Mouse (Mus musculus): ENCODE measurements around the gene Olfr1249. TPM values are rescaled to one million over a fixed set of nuclear protein-coding genes. Genes with fewer than 3 reads are reported as not detected.
"Not testable (repeated sequence)": the region's sequence is repeated elsewhere in the genome, so short reads cannot be mapped to it uniquely, and the experiment has no call there.

The Olfr1249 gene
- total RNA-seq (2021) = not detected
- long read RNA-seq, experiment 1 = 0 reads
- long read RNA-seq, experiment 2 = 0 reads

DNA sequence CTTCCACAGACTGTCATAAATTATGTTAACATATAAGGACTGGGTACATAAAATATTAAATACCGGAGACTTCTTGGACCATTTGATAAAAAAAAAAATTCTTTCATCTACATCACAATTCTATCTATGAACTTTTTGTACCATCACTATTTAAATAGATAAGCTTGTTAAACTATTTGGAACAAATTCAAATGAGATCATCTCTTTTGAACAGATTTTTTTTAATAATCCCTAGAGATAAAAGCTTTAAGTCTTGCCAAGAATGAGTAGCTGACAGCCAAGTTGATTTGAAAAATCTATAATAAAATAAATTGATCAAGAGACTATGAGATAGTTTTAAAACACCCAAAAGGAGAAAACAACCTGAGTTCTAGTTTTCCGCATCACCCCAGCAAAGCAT, at the start of gene Olfr1249:
Olfr1249 (minus strand) TSS at position 101 of the 400 bp plus-strand sequence.
- TF ChIP-seq CTCF (conservative IDR thresholded peaks at IDR 0.05) = no peak
- Histone ChIP-seq H3K4me3 (no peak within 1 kb of the TSS), H3K27ac (no peak within 1 kb of the TSS)
- no peak for DNase-seq (ENCODE audit: low spot score in 2 of 2)

DNA sequence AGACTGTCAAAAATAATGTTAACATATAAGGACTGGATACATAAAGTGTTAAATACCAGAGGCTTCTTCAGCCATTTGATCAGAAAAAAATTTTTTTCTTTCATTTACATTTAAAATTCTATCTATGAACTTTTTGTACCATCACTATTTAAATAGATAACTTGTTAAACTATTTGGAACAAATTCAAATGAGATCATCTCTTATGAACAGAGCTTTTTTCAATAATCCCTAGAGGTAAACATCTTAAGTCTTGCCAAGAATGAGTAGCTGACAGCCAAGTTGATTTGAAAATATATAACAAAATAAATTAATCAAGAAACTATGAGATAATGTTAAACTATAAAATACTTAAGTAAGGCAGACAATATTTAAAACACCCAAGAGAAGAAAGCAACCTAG, 37.1 kb upstream of the Olfr1249 start, which contains the start of gene Olfr1251:
Olfr1251 (minus strand) TSS at position 101 of the 400 bp plus-strand sequence.
- no peak for DNase-seq (ENCODE audit: low spot score in 2 of 2)
- Histone ChIP-seq H3K4me3 (no peak within 1 kb of the TSS), H3K27ac (no peak within 1 kb of the TSS)
- no peak for TF ChIP-seq CTCF (conservative IDR thresholded peaks at IDR 0.05)

DNA sequence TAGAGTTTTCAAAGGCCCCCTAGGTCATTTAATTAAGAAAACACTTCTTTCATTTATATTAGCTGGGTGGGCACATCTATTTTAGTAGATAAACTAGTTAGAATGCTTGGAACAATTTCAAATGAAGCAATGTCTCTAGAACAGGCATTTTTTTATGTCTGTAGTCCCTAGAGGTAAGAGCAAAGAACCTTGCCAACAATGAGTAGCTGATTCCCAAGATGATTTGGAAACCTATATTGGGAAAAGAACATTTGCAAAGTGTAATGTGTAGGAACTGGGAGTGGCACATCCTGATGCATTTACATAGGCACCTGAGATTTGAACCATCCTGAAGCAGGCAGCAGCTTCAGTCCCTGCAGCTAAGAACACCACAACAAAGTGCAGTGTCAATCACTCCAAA, 26.6 kb upstream of the Olfr1249 start, which contains the start of gene Olfr1250:
Olfr1250 (minus strand) TSS at position 101 of the 400 bp plus-strand sequence.
- Histone ChIP-seq H3K4me3 (no peak within 1 kb of the TSS), H3K27ac (no peak within 1 kb of the TSS)
- TF ChIP-seq CTCF (conservative IDR thresholded peaks at IDR 0.05) = no peak
- DNase-seq (ENCODE audit: low spot score in 2 of 2) = no peak

DNA sequence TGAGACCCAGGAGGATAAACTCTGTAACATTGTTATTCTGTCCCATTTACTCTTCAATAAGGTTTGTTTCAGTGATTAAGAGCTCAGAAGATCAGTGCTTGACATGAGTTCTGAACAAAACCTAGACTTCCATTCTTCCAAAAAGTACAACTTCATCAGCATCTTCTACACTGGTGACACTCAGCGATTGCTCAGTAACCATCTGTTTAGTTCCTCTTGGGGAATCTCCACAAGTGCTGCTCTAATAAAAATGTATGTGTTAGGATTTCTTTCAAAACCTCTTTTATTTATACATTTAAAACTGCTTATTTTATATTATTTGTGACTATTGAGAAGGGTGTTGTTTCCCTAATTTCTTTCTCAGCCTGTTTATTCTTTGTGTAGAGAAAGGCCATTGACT, 16.6 kb downstream of the Olfr1249 start, which contains the start of gene Olfr1248:
Olfr1248 (minus strand) TSS at position 101 of the 400 bp plus-strand sequence.
- DNase-seq (ENCODE audit: low spot score in 2 of 2); H3K27ac ChIP-seq; H3K4me3 ChIP-seq: not testable (repeated sequence)

DNA sequence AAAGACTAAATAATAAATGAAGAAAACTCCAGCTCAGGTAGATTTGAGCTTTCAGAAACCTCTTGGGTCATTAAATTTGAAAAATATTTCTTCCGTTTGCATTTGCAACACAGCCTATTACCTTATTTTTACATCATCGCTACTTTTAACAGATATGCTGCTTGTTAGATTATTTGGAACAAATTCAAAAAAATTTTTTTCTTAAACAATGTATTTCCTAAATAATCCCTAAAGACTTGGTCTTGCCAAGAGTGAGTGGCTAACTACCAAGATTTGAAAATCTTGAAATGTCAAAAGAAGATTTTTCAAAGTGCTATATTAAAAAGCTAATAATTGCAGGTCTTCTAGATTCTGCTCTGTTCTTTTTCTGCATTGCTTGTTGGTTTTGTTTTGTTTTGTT, 20.8 kb downstream of the Olfr1249 start, which contains the start of gene Olfr1247:
Olfr1247 (minus strand) TSS at position 101 of the 400 bp plus-strand sequence.
- no peak within 1 kb of the TSS for H3K27ac ChIP-seq
- DNase-seq (ENCODE audit: low spot score in 2 of 2) = no peak
- H3K4me3 ChIP-seq = no peak within 1 kb of the TSS
- TF ChIP-seq CTCF (conservative IDR thresholded peaks at IDR 0.05) = no peak

DNA sequence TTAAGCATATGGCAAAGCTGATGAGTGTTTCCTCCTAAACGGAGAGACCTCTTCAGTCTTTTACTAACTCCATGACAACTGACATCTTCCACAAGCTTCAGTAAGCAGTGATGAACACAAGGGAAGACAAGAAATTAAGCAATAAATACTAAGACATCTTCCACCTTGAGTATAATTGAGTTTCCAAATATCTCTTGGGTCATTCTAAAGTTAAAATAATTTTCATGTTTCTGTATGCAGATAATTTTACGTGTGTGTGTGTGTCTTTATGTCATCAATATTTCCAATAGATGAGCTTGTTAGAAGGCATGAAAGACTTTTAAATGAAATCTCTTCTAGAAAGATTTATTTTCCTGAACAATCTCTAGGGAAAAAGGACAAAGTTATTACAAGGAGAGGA, 41.7 kb downstream of the Olfr1249 start, which contains the start of gene Olfr1246:
Olfr1246 (minus strand) TSS at position 101 of the 400 bp plus-strand sequence.
- TF ChIP-seq CTCF (conservative IDR thresholded peaks at IDR 0.05) = no peak
- no peak within 1 kb of the TSS for H3K27ac ChIP-seq
- no peak within 1 kb of the TSS for H3K4me3 ChIP-seq
- DNase-seq (ENCODE audit: low spot score in 2 of 2) = no peak

Other genes with a start within 250 kb of the Olfr1249 start
- not detected for gene Olfr1238, start 225.3 kb downstream of the Olfr1249 start, total RNA-seq (2021)
- gene Olfr1239, start 214.6 kb downstream of the Olfr1249 start, total RNA-seq (2021) = not detected
- not detected for gene Olfr1240, start 192.0 kb downstream of the Olfr1249 start, total RNA-seq (2021)
- not detected for gene Olfr1241, start 147.9 kb downstream of the Olfr1249 start, total RNA-seq (2021)
- not detected for gene Olfr1242, start 136.6 kb downstream of the Olfr1249 start, total RNA-seq (2021)
- not detected for gene Olfr1243, start 103.5 kb downstream of the Olfr1249 start, total RNA-seq (2021)
- not detected for gene Olfr1245, start 56.5 kb downstream of the Olfr1249 start, total RNA-seq (2021)
- not detected for gene Olfr1246, start 41.8 kb downstream of the Olfr1249 start, total RNA-seq (2021)
- gene Olfr1247, start 20.9 kb downstream of the Olfr1249 start, total RNA-seq (2021) = under 1 TPM; 0.10 TPM
- gene Olfr1248, start 16.7 kb downstream of the Olfr1249 start, total RNA-seq (2021) = not detected
- gene Olfr1250, start 26.5 kb upstream of the Olfr1249 start, total RNA-seq (2021) = not detected
- not detected for gene Olfr1251, start 37.0 kb upstream of the Olfr1249 start, total RNA-seq (2021)
- gene Olfr1252, start 90.0 kb upstream of the Olfr1249 start, total RNA-seq (2021) = not detected
- not detected for gene Olfr1253, start 122.1 kb upstream of the Olfr1249 start, total RNA-seq (2021)
- gene Olfr1254, start 158.6 kb upstream of the Olfr1249 start, total RNA-seq (2021) = not detected
- not detected for gene Olfr1255, start 177.1 kb upstream of the Olfr1249 start, total RNA-seq (2021)
- not detected for gene Olfr1256, start 206.6 kb upstream of the Olfr1249 start, total RNA-seq (2021)
- gene Olfr48, start 213.2 kb upstream of the Olfr1249 start, total RNA-seq (2021) = not detected
- not detected for gene Olfr1257, start 243.5 kb upstream of the Olfr1249 start, total RNA-seq (2021)